Mouse (Mus musculus): ENCODE measurements around the gene Homer3.

The Homer3 gene

GRCm38 (mm10) chr8:70340659-70341058 lies 58.0 kb downstream of the Homer3 start:
- peak; percentile 76 for DNase-seq

- peak; percentile 75 for DNase-seq
These were observed 59.4 kb downstream of the Homer3 start for GRCm38 (mm10) chr8:70342007-70342406.

- no peak for DNase-seq
These were observed 60.4 kb downstream of the Homer3 start for GRCm38 (mm10) chr8:70343076-70343475.

GRCm38 (mm10) chr8:70343696-70344095 lies 61.1 kb downstream of the Homer3 start:
- peak; percentile 62 for DNase-seq
